Mouse (Mus musculus) olfactory bulb, adult 2 months (tissue): Measurements from ENCODE around the gene Clk3.

Experiments
- CTCF ChIP-seq: fragments of 200-500 bp; IDR thresholded peaks from 2 replicates; pipeline ENCODE4 v1.5.1; 2012; ENCODE audit warnings: low read depth, mild to moderate bottlenecking, low read length, moderate library complexity; ENCODE audit not compliant: insufficient read depth
- POLR2A ChIP-seq: fragments of 200-500 bp; IDR thresholded peaks from 2 replicates; pipeline ENCODE4 v1.6.1; 2012; ENCODE audit warnings: mild to moderate bottlenecking, low read depth, low read length, moderate library complexity; ENCODE audit not compliant: insufficient read depth

- TF ChIP-seq CTCF (no peak), POLR2A (no peak)
Observed at GRCm38 (mm10) chr9:57769539-57770069, 3.9 kb upstream of the Clk3 start.
